Mouse (Mus musculus) cerebellum, adult 2 months (tissue): ENCODE results near the gene Olfr92.

Experiments used
- CTCF ChIP-seq: fragments of 200-500 bp; IDR thresholded peaks from 2 replicates; pipeline ENCODE4 v1.5.1; 2011; ENCODE audit warnings: low read depth, mild to moderate bottlenecking, control low read depth, low read length, moderate library complexity, borderline replicate concordance; ENCODE audit not compliant: insufficient read depth
- POLR2A ChIP-seq: fragments of 200-500 bp; IDR thresholded peaks from 2 replicates; pipeline ENCODE4 v1.6.1; 2011; ENCODE audit warnings: low read length, control low read depth, borderline replicate concordance; ENCODE audit not compliant: insufficient read depth

DNA sequence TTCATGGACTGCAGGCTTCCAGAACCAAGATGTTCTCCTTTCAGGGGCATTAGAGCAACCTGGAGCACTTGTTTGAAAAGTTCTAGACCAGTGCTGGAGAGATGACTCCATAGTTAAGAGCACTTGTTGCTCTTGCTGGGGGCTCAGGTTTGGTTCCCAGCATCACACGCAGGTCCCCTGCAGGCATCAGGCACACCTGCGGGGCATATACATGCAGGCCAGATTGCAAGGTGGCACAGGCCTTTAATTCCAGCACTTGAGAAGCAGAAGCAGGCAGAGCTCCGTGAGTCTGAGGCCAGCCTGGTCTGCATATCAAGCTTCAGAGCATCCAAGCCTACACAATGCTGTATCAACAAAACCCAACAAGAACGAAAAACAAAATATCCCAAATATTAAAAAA lies 38.2 kb downstream of the Olfr92 start:
- TF ChIP-seq CTCF (no peak), POLR2A (no peak)
